ENCODE assay signal across 8 mouse cellular contexts in the genomic region with DNA sequence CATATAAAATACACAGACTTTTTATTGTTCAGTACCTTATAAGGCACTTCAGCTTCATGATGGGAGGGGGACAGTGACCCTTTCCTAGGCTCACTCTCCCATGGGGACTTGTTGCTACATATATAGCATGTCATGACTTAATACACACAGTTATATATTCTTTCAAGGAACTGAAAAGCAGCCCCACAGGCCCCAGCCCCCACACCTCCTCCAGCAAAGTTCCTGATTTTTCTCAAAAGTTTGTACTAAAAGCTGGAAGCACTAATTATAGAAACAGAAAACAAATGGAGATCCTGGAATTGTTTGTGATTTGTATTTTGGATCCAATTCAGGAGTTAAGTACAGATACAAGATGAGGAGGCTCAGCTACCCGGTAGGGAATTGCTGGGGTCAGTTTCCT. TPM values are rescaled to one million over a fixed set of nuclear protein-coding genes. Genes with fewer than 3 reads are reported as not detected.
DNase-seq lines count a peak whose midpoint lies in the region; TF ChIP-seq lines count a peak whose summit lies in the region.

No protein-coding gene starts in this region.

- H3K4me1 ChIP-seq in cortical plate, adult 2 months (ENCODE audit: control insufficient read depth, insufficient read depth, low read length) = peaks cover 11% of the 10 kb centered on the region

- DNase-seq in kidney, adult 11 months = peak; percentile 33
- DNase-seq in kidney, adult 9 months = no peak
- DNase-seq in heart, postnatal 4 days = peak; percentile 12
- DNase-seq in left cerebral cortex, postnatal 4 days = no peak
- no peak for DNase-seq in right cerebral cortex, postnatal 4 days
- DNase-seq in T-cell, adult 2 months (ENCODE audit: low spot score) = no peak

- peaks cover 65% of the 10 kb centered on the region for H3K79me2 ChIP-seq in macrophage (ENCODE audit: inconsistent target)

- H3K27ac ChIP-seq in cortical plate, adult 2 months (ENCODE audit: insufficient read depth, low read length) = peak overlapping the region; percentile 70
- peak overlapping the region; percentile 80 for H3K27ac ChIP-seq in macrophage

- H3K4me3 ChIP-seq in cortical plate, adult 2 months (ENCODE audit: insufficient read depth, low read length) = no peak overlapping the region
- H3K4me3 ChIP-seq in macrophage (ENCODE audit: inconsistent target) = no peak overlapping the region

- TF ChIP-seq POLR2A in cortical plate, adult 2 months (IDR thresholded peaks at IDR 0.05; ENCODE audit: extremely low read depth, insufficient read depth, low read length) = no peak

- 14% methylated on average over 1 of the region's 1 CpGs for WGBS in macrophage (ENCODE audit: missing documents)

- peaks cover 19% of the 10 kb centered on the region for H3K36me3 ChIP-seq in macrophage (ENCODE audit: inconsistent target)

- TF ChIP-seq CTCF in cortical plate, adult 2 months (IDR thresholded peaks at IDR 0.05; ENCODE audit: extremely low read depth, insufficient read depth, low read length) = no peak

- intact Hi-C loops in left cerebral cortex, postnatal 4 days (cut with DNase I) = no loop called here

RNA-seq across cellular contexts. Expression of a gene that starts 2.9 kb away (rescaled TPM):
- polyA plus RNA-seq in cortical plate, adult 2 months (2012; rRNA removed) = 0.06 TPM in 1 of 2 replicates, not detected in the other
- total RNA-seq in heart, postnatal 4 days (2021) = 1 to 10 TPM; 2.2 to 3.4 TPM
- total RNA-seq in macrophage (2018; cell fraction: chromatin; rRNA removed) = under 1 TPM in 1 of 26 experiments, not detected in 25; 0.33 TPM
- 1 to 10 TPM in 19 of 26 experiments, under 1 TPM in 7; 0.22 to 3.9 (median 1.3) TPM for total RNA-seq in macrophage (2018; cell fraction: cytosol; rRNA removed)
- under 1 TPM in 7 of 26 experiments, not detected in 19; 0.29 to 1.00 (median 0.40) TPM for total RNA-seq in macrophage (2018; cell fraction: nucleus; rRNA removed)
- 0.79 to 12.4 TPM (median 1.1 TPM) in 3 replicates for polyA plus RNA-seq in macrophage (2018)
- total RNA-seq in left cerebral cortex, postnatal 4 days (2021) = 1 to 10 TPM; 2.0 to 2.2 TPM

RNA-seq across cellular contexts. Expression of a gene that starts 59.4 kb away (rescaled TPM):
- polyA plus RNA-seq in cortical plate, adult 2 months (2012; rRNA removed) = 2,122 and 2,206 TPM in 2 replicates
- total RNA-seq in heart, postnatal 4 days (2021) = 1,000 to 10,000 TPM; 1,794 to 1,822 TPM
- 100 to 1,000 TPM; 101 to 298 (median 163) TPM for total RNA-seq in macrophage (2018; cell fraction: chromatin; rRNA removed)
- total RNA-seq in macrophage (2018; cell fraction: cytosol; rRNA removed) = 100 to 1,000 TPM; 612 to 859 (median 697) TPM
- 100 to 1,000 TPM; 146 to 349 (median 236) TPM for total RNA-seq in macrophage (2018; cell fraction: nucleus; rRNA removed)
- 589 to 618 TPM (median 597 TPM) in 3 replicates for polyA plus RNA-seq in macrophage (2018)
- 1,000 to 10,000 TPM; 1,551 to 1,677 TPM for total RNA-seq in left cerebral cortex, postnatal 4 days (2021)

Comparison
In these comparisons a context has a peak if more than half of its experiments do, and no peak if none do; other contexts are left out.
1. DNase-seq: peak in kidney, adult 11 months (single experiment) and heart, postnatal 4 days (single experiment); none in kidney, adult 9 months (single experiment), left cerebral cortex, postnatal 4 days (single experiment), right cerebral cortex, postnatal 4 days (single experiment) and T-cell, adult 2 months (single experiment).